Mouse (Mus musculus) hindbrain, embryonic 12.5 days (tissue): ENCODE measurements around the gene Mrpl10. TPM values are rescaled to one million over a fixed set of nuclear protein-coding genes. Genes with fewer than 3 reads are reported as not detected.

Experiments used
- ATAC-seq: fragments of 200-750 bp; cut with Nextera tagmentation; 2 replicates; pipeline ENCODE4 v1.8.0; 2017; ENCODE audit warnings: moderate TSS enrichment; ENCODE audit not compliant: low FRiP score
- H3K27ac ChIP-seq: fragments of 300-500 bp; sonication (generic); 2 replicates; pipeline ENCODE4 v1.5.1; 2016; ENCODE audit warnings: mild to moderate bottlenecking
- H3K27me3 ChIP-seq: fragments of 300-500 bp; sonication (generic); 2 replicates; pipeline ENCODE4 v1.6.1; 2016; ENCODE audit warnings: mild to moderate bottlenecking
- H3K36me3 ChIP-seq: fragments of 300-500 bp; sonication (generic); 2 replicates; pipeline ENCODE4 v1.6.1; 2016; ENCODE audit warnings: mild to moderate bottlenecking
- H3K4me1 ChIP-seq: fragments of 300-500 bp; sonication (generic); 2 replicates; pipeline ENCODE4 v1.6.1; 2016
- H3K4me2 ChIP-seq: fragments of 300-500 bp; sonication (generic); replicated peaks from 2 replicates; pipeline ENCODE4 v1.6.1; 2016; ENCODE audit warnings: mild to moderate bottlenecking
- H3K4me3 ChIP-seq: fragments of 300-500 bp; sonication (generic); 2 replicates; pipeline ENCODE4 v1.5.1; 2016; ENCODE audit warnings: mild to moderate bottlenecking
- H3K9ac ChIP-seq: fragments of 300-500 bp; sonication (generic); 2 replicates; pipeline ENCODE4 v1.6.1; 2016; ENCODE audit warnings: mild to moderate bottlenecking, moderate library complexity
- H3K9me3 ChIP-seq: fragments of 300-500 bp; sonication (generic); replicated peaks from 2 replicates; pipeline ENCODE4 v1.6.1; 2016; ENCODE audit warnings: mild to moderate bottlenecking
- WGBS: fragments of 180-500 bp; shearing (Covaris S2); methylation state at CpG from one replicate; pipeline ENCODE4 v1.1.7; 2016; 5-methylcytosine and 5-hydroxymethylcytosine counted together
- polyA plus RNA-seq: library from polyadenylated mRNA; unstranded; fragments of >200 nt; fragmentation: Nextera tagmentation; extraction: Ambion mirVana; gene quantifications from 2 replicates; pipeline ENCODE4 v1.2.1, GENCODE M21; 2016

Gene Mrpl10
- polyA plus RNA-seq, 1 experiment from 2014 or later, result 64.8 TPM

- no peaks in the 10 kb centered on the region for H3K9me3 ChIP-seq
- no peak overlapping the region for H3K9ac ChIP-seq
- peak overlapping the region; percentile 46 for H3K4me2 ChIP-seq
- ATAC-seq, result no peak
- H3K27me3 ChIP-seq, result peaks cover 95% of the 10 kb centered on the region
- H3K27ac ChIP-seq, result no peak overlapping the region
- H3K4me1 ChIP-seq, result peaks cover 31% of the 10 kb centered on the region
- H3K36me3 ChIP-seq, result no peaks in the 10 kb centered on the region
- H3K4me3 ChIP-seq, result peak overlapping the region; percentile 26
- under 1% methylated on average over 36 of the region's 36 CpGs for WGBS
Measured at GRCm38 (mm10) chr11:97017696-97018582, 23.4 kb upstream of the Mrpl10 start.

- H3K4me2 ChIP-seq, result peak overlapping the region; percentile 46
- H3K9me3 ChIP-seq, result no peaks in the 10 kb centered on the region
- peaks cover 31% of the 10 kb centered on the region for H3K4me1 ChIP-seq
- H3K9ac ChIP-seq, result 0 out of 2 replicates have a peak overlapping the region, but pooled peaks have one; percentile 20
- no peaks in the 10 kb centered on the region for H3K36me3 ChIP-seq
- no peak overlapping the region for H3K27ac ChIP-seq
- peak overlapping the region; percentile 26 for H3K4me3 ChIP-seq
- ATAC-seq, result no peak
- under 1% methylated on average over 62 of the region's 68 CpGs for WGBS
- H3K27me3 ChIP-seq, result peaks cover 96% of the 10 kb centered on the region
Measured at GRCm38 (mm10) chr11:97018583-97019344, 22.6 kb upstream of the Mrpl10 start.

- WGBS, result 3% methylated on average over 13 of the region's 13 CpGs
- H3K4me1 ChIP-seq, result peaks cover 31% of the 10 kb centered on the region
- no peak for ATAC-seq
- H3K9me3 ChIP-seq, result no peaks in the 10 kb centered on the region
- H3K4me3 ChIP-seq, result peak overlapping the region; percentile 26; the same call in 1 of the 2 replicates
- H3K36me3 ChIP-seq, result no peaks in the 10 kb centered on the region
- H3K9ac ChIP-seq, result 0 out of 2 replicates have a peak overlapping the region, but pooled peaks have one; percentile 18
- H3K27ac ChIP-seq, result no peak overlapping the region
- H3K27me3 ChIP-seq, result peaks cover 96% of the 10 kb centered on the region
- peak overlapping the region; percentile 46 for H3K4me2 ChIP-seq
Measured at GRCm38 (mm10) chr11:97019345-97019708, 22.0 kb upstream of the Mrpl10 start.

GRCm38 (mm10) chr11:97021121-97021765 lies 20.1 kb upstream of the Mrpl10 start:
- Histone ChIP-seq H3K27me3 (peaks cover 94% of the 10 kb centered on the region), H3K4me3 (peak overlapping the region; percentile 47), H3K27ac (no peak overlapping the region), H3K36me3 (no peaks in the 10 kb centered on the region), H3K4me1 (peaks cover 45% of the 10 kb centered on the region), H3K9me3 (no peaks in the 10 kb centered on the region), H3K9ac (no peak overlapping the region), H3K4me2 (peak overlapping the region; percentile 83)
- 2% methylated on average over 27 of the region's 27 CpGs for WGBS
- ATAC-seq, result no peak

- H3K27ac ChIP-seq, result no peak overlapping the region
- H3K4me3 ChIP-seq, result peak overlapping the region; percentile 47
- ATAC-seq, result peak; percentile 64
- peak overlapping the region; percentile 83 for H3K4me2 ChIP-seq
- under 1% methylated on average over 50 of the region's 50 CpGs for WGBS
- H3K9ac ChIP-seq, result peak overlapping the region; percentile 60
- no peaks in the 10 kb centered on the region for H3K9me3 ChIP-seq
- peaks cover 45% of the 10 kb centered on the region for H3K4me1 ChIP-seq
- H3K36me3 ChIP-seq, result no peaks in the 10 kb centered on the region
- peaks cover 87% of the 10 kb centered on the region for H3K27me3 ChIP-seq
Measured at GRCm38 (mm10) chr11:97021873-97022484, 19.4 kb upstream of the Mrpl10 start.

GRCm38 (mm10) chr11:97024977-97025376 lies 16.4 kb upstream of the Mrpl10 start:
- Histone ChIP-seq H3K4me2 (no peak overlapping the region), H3K4me1 (peaks cover 31% of the 10 kb centered on the region), H3K9ac (no peak overlapping the region), H3K4me3 (no peak overlapping the region), H3K27me3 (peaks cover 58% of the 10 kb centered on the region), H3K9me3 (no peaks in the 10 kb centered on the region), H3K36me3 (no peaks in the 10 kb centered on the region), H3K27ac (no peak overlapping the region)
- no peak for ATAC-seq
- WGBS, result 20% methylated on average over 10 of the region's 10 CpGs

- ATAC-seq, result peak; percentile 15; the same call in 1 of the 2 replicates
- peaks cover 39% of the 10 kb centered on the region for H3K4me1 ChIP-seq
- H3K4me3 ChIP-seq, result peak overlapping the region; percentile 22
- peak overlapping the region; percentile 52 for H3K4me2 ChIP-seq
- peak overlapping the region; percentile 54 for H3K9ac ChIP-seq
- peak overlapping the region; percentile 45; the same call in 1 of the 2 replicates for H3K27ac ChIP-seq
- H3K36me3 ChIP-seq, result no peaks in the 10 kb centered on the region
- peaks cover 49% of the 10 kb centered on the region for H3K27me3 ChIP-seq
- H3K9me3 ChIP-seq, result no peaks in the 10 kb centered on the region
- under 1% methylated on average over 17 of the region's 17 CpGs for whole genome bisulfite sequencing
Measured at GRCm38 (mm10) chr11:97025721-97026344, 15.5 kb upstream of the Mrpl10 start.

GRCm38 (mm10) chr11:97029686-97030417 lies 11.5 kb upstream of the Mrpl10 start, which contains the start of gene Scrn2:
TSS of gene Scrn2 (plus strand) at chr11:97029938.
- Histone ChIP-seq H3K36me3 (peaks cover 9% of the 10 kb centered on the region), H3K4me1 (peaks cover 24% of the 10 kb centered on the region), H3K27me3 (peaks cover 9% of the 10 kb centered on the region), H3K27ac (peak within 1 kb of the TSS; percentile 71), H3K4me3 (peak within 1 kb of the TSS; percentile 63), H3K9me3 (no peaks in the 10 kb centered on the region), H3K4me2 (peak within 1 kb of the TSS; percentile 87), H3K9ac (peak within 1 kb of the TSS; percentile 83)
- peak; percentile 69 for ATAC-seq
- WGBS, result 1% methylated on average over 25 of the region's 25 CpGs

GRCm38 (mm10) chr11:97030426-97030825 lies 10.9 kb upstream of the Mrpl10 start:
- Histone ChIP-seq H3K9ac (peak overlapping the region; percentile 83), H3K36me3 (peaks cover 9% of the 10 kb centered on the region), H3K4me2 (peak overlapping the region; percentile 87), H3K4me1 (peaks cover 18% of the 10 kb centered on the region), H3K27ac (no peak overlapping the region), H3K27me3 (peaks cover 3% of the 10 kb centered on the region), H3K4me3 (peak overlapping the region; percentile 63), H3K9me3 (no peaks in the 10 kb centered on the region)
- WGBS, result 29% methylated on average over 15 of the region's 15 CpGs
- ATAC-seq, result no peak

GRCm38 (mm10) chr11:97031977-97032376 lies 9.4 kb upstream of the Mrpl10 start:
- Histone ChIP-seq H3K4me1 (peaks cover 10% of the 10 kb centered on the region; the same call in 1 of the 2 replicates), H3K27ac (no peak overlapping the region), H3K4me3 (no peak overlapping the region), H3K36me3 (peaks cover 9% of the 10 kb centered on the region), H3K9me3 (no peaks in the 10 kb centered on the region), H3K9ac (no peak overlapping the region), H3K27me3 (no peaks in the 10 kb centered on the region), H3K4me2 (no peak overlapping the region)
- ATAC-seq, result no peak
- WGBS, result 84% methylated on average over 12 of the region's 12 CpGs

GRCm38 (mm10) chr11:97032499-97032898 lies 8.9 kb upstream of the Mrpl10 start:
- Histone ChIP-seq H3K27me3 (no peaks in the 10 kb centered on the region), H3K27ac (no peak overlapping the region), H3K4me2 (no peak overlapping the region), H3K36me3 (peaks cover 9% of the 10 kb centered on the region), H3K4me1 (peaks cover 10% of the 10 kb centered on the region; the same call in 1 of the 2 replicates), H3K4me3 (no peak overlapping the region), H3K9me3 (no peaks in the 10 kb centered on the region), H3K9ac (no peak overlapping the region)
- WGBS, result 99% methylated on average over 4 of the region's 4 CpGs
- no peak for ATAC-seq
